Mouse (Mus musculus) E14TG2a.4 (cell line): ENCODE data around the gene Ldlrad3.

ENCODE experiments used
- CTCF ChIP-seq: conservative IDR thresholded peaks from 2 replicates; pipeline ENCODE4 v1.5.1; 2014; ENCODE audit warnings: low read length
- POU5F1 ChIP-seq: IDR thresholded peaks from 2 replicates; pipeline ENCODE4 v1.6.1; 2014; ENCODE audit warnings: low read length, borderline replicate concordance

GRCm38 (mm10) chr2:102129235-102129634 is 57.0 kb downstream of the Ldlrad3 start:
- TF ChIP-seq CTCF = no peak
- no peak for TF ChIP-seq POU5F1
